Mouse (Mus musculus): Measurements from ENCODE around the gene Kirrel2.

The Kirrel2 gene

GRCm38 (mm10) chr7:30411023-30411422, 46.5 kb downstream of the Kirrel2 start:
- DNase-seq: no peak

- no peak for DNase-seq
Measured at GRCm38 (mm10) chr7:30409789-30410188, 47.7 kb downstream of the Kirrel2 start.

GRCm38 (mm10) chr7:30408639-30409038, 48.9 kb downstream of the Kirrel2 start:
- no peak for DNase-seq

GRCm38 (mm10) chr7:30402343-30402742, 55.1 kb downstream of the Kirrel2 start:
- no peak for DNase-seq

- DNase-seq: peak; percentile 25
Measured at GRCm38 (mm10) chr7:30399671-30400070, 57.8 kb downstream of the Kirrel2 start.

Measured in embryo, embryonic 11 days (tissue).